Mouse (Mus musculus) thymus, postnatal 4 days (tissue): Measurements from ENCODE around the gene Zfp869.
"Not testable (repeated sequence)": the region's sequence is repeated elsewhere in the genome, so short reads cannot be mapped to it uniquely, and the experiment has no call there.

Experiments
- DNase-seq: peaks from one replicate; pipeline ENCODE4 v3.0.0; 2021

Zfp869 gene

GRCm38 (mm10) chr8:69710624-69711023 is at the start of gene Zfp869:
Gene Zfp869, minus strand, starts transcription at chr8:69710724.
- not testable (repeated sequence) for DNase-seq

DNA sequence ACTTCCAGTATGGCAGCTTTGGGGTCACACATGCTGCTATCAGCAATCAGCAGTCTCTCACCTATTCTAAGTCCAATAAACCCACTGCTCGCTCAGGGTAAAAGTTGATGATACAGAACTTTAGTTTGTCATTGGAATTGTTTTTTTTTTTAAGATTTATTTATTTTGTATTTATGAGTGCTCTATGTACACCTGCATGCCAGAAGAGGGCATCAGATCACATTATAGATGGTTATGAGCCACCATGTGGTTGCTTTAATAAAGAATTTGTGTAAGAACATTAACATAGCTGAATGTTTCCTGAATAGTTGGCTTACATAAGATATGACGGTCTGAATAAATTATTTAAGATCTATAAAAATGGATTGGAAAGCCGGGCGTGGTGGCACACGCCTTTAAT is 47.8 kb upstream of the Zfp869 start:
- DNase-seq, result no peak

DNA sequence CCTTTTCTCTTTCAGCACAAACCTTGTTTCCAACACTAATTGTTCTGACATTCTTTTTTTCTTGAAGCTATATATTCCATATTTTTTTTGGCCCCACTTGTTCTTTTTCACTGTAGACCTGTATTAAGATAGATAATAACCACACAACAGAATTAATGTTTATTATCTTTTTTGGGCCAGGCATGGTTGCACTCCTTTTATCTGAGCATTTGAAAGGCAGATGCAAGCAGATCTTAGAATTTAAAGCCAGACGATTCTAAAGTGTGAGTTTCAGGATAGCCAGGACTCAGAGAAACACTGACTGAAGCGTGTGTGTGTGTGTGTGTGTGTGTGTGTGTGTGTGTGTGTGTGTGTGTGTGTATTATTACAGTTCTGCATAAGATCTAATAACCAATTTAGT is 41.9 kb upstream of the Zfp869 start:
- no peak for DNase-seq

DNA sequence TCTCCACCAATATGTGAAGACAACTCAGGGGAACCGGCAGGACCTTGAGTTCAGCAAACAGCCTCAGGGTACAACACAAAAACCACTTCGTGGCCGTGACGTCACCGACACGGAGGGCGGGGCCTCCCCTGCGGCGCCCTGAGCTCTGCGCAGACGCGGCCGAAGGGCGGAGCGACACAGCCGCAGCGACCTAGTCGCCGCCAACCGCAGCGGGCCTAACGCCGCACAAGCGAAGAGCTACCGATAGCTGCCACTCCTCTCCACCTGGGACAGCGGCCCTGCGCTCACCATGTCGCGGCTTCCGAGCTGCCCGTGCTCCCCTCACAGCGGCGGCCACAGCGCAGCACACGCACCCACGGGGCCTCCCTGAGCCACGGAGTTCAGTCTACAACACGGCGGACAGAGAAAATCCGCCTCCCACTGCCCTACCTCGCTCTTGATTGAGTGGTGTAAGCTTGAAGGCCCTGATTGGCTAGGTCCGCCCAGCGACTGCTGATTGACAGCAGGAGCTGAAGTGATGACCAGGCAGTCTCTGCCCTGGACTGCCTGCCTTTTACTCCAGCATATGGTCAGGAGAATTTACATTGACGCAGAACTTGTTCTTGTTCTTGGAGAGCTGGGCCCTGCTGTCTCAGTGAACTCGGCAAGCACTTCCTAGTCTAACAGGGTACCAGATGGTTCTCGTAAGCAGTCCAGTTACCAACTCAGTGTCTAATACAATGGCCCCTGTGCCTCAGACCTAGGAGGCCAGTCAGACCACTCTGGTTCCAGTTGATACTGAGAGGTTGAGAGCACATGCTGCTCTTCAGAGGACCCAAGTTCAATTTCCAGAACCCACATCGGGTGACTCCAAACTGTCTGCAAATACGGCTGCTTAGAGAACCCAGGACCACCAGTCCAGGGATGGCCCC is 39.3 kb upstream of the Zfp869 start, which contains the start of gene Zfp963:
TSS of gene Zfp963 (minus strand) at position 427 of the 911 bp plus-strand sequence.
- DNase-seq, result peak; percentile 99

DNA sequence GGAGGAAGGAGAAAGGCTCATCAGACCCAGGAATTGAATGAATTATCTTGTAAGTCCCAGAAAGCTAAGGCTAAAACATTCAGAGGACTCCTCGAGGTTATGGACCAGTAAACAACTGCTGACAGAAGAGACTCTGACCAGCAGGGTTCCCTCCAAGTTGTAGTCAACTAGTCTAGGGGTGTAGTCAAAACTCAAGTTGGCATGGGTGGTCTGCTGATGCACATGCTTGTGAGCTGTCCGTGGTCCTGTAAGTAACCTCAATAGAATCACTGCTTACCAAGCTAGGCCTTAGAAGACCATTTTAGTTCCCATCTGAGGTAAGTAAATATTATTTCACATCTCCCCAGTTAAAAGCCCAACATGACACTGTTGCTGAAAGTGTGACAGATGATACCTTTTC is 30.7 kb upstream of the Zfp869 start:
- no peak for DNase-seq

DNA sequence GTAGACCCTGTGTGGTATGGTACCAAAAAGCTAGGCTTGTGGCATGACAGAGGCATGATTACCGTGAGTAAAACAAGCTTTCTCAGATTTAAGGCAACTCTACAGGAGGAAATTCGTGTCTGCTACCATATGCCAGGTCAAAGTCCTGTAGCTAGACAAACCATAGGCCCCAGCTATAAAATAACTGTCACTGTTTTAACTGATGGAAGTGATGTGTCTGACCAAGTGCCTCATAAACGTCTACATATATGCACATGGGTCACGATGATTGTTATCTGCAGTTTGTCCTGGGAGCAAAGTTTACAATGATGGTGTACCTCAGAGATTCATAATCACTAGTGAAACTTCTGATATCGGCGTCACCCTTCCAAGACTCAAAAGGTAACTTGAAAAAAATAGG is 30.2 kb upstream of the Zfp869 start:
- DNase-seq, result no peak

- DNase-seq, result no peak
Measured at GRCm38 (mm10) chr8:69735495-69735894, 25.0 kb upstream of the Zfp869 start.

DNA sequence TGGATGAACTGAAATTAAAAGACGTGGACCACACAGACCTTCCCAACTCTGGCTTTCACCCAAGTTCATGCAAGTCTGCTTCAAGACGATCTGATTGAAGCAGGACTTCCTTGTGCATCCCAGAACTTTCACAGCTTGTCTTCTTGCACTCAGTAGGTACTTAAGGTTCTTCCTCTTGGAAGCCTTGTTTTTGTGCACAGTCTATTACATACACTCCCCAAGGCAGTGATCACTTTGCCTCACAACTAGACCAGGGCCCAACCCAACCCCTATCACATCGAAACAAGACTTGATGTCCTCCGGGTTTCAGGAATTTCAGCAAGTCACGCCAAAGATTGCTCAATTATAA is 6.7 kb upstream of the Zfp869 start:
- no peak for DNase-seq

- DNase-seq, result peak; percentile 94
Measured at GRCm38 (mm10) chr8:69716403-69717231, 6.1 kb upstream of the Zfp869 start.

DNA sequence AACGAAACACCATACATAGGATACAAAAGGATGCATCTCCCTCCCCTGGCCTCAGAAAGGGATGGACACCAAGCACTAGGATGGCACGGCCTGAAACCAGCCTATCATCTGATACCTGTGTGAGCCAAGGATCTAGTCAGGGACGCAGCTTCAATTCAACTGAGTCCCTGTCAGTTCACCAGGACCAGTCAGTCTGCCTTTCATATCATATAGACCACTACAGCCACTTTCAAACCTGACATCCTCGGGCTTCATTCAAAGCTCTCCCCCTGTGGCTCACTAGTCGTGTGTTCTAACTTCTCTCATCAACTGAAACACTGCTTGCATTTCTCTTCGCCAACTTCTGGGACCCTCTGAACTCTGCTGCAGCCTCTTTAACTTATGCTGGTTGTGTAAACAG is 4.8 kb upstream of the Zfp869 start:
- no peak for DNase-seq

- DNase-seq, result no peak
Measured at GRCm38 (mm10) chr8:69713516-69713915, 3.0 kb upstream of the Zfp869 start.

DNA sequence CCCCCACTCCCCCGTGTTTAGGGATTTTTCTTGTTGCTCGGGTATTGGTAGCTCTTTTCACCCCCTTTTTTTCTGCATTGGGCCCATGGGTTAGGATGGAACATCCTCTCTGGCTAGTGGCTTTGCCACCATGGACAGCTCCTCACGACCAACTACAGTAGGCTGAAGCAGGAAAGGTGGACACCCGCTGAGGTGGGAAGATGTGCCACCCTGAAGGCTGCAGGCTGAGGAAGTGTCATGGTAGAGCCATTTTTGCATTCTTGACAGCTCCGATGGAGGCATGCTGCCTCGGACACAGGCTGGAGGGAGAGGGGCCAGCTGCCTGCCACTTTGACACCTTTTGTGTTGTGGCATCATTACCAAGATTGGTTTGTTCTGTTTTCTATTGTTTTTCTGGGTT is 8.7 kb downstream of the Zfp869 start:
- DNase-seq, result peak; percentile 43

- DNase-seq, result not testable (repeated sequence)
Measured at GRCm38 (mm10) chr8:69665051-69665450, 45.5 kb downstream of the Zfp869 start.

DNA sequence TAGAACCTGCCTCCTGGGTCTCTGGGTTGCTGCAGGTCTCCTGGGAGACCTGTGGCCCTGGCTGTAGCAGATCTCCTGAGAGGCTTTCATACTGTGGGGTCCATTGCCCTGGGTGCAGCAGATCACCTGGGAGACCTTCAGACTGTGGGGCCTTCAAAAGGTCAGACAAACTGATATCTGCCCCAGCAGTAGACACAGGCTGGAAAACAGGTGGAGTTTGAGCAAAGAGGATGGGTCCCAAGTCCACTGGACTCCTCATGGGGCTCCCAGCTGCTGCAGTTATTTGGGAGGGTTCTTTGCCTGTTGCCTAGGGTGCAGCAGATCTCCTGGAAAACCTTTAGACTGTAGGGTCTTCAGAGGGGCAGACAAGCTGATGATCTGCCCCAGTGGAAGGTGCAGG is 49.2 kb downstream of the Zfp869 start:
- DNase-seq, result no peak
